Mouse (Mus musculus) heart, embryonic 10.5 days (tissue): ENCODE results near the gene 4930519P11Rik. TPM values are rescaled to one million over a fixed set of nuclear protein-coding genes. Genes with fewer than 3 reads are reported as not detected.

Experiments used
- DNase-seq: peaks from one replicate; pipeline ENCODE4 v3.0.0-alpha.2; 2017; ENCODE audit warnings: low spot score
- H3K27ac ChIP-seq: fragments of 300-500 bp; sonication (generic); 2 replicates; pipeline ENCODE4 v1.5.1; 2016; ENCODE audit warnings: mild to moderate bottlenecking
- H3K27me3 ChIP-seq: fragments of 300-500 bp; sonication (generic); 2 replicates; pipeline ENCODE4 v1.6.1; 2016; ENCODE audit warnings: mild to moderate bottlenecking; ENCODE audit not compliant: poor library complexity, insufficient read depth, severe bottlenecking
- H3K36me3 ChIP-seq: fragments of 300-500 bp; sonication (generic); 2 replicates; pipeline ENCODE4 v1.6.1; 2016; ENCODE audit warnings: mild to moderate bottlenecking, moderate library complexity
- H3K4me1 ChIP-seq: fragments of 300-500 bp; sonication (generic); 2 replicates; pipeline ENCODE4 v1.6.1; 2016; ENCODE audit warnings: mild to moderate bottlenecking
- H3K4me3 ChIP-seq: fragments of 300-500 bp; sonication (generic); 2 replicates; pipeline ENCODE4 v1.5.1; 2016; ENCODE audit warnings: mild to moderate bottlenecking, moderate library complexity
- H3K9me3 ChIP-seq: fragments of 300-500 bp; sonication (generic); 2 replicates; pipeline ENCODE4 v1.6.1; 2016; ENCODE audit warnings: mild to moderate bottlenecking, moderate library complexity
- WGBS: fragments of 180-500 bp; shearing (Covaris S2); methylation state at CpG from one replicate; pipeline ENCODE4 v1.1.7; 2016; 5-methylcytosine and 5-hydroxymethylcytosine counted together
- polyA plus RNA-seq: library from polyadenylated mRNA; unstranded; fragments of >200 nt; fragmentation: Nextera tagmentation; extraction: Ambion mirVana; gene quantifications from 2 replicates; pipeline ENCODE4 v1.2.1, GENCODE M21; 2016

Gene 4930519P11Rik
- polyA plus RNA-seq, 1 experiment from 2014 or later, result 0.69 TPM

- no peaks in the 10 kb centered on the region for H3K36me3 ChIP-seq
- H3K4me3 ChIP-seq, result no peak overlapping the region
- WGBS, result 82% methylated on average over 8 of the region's 8 CpGs
- H3K27me3 ChIP-seq, result 0 out of 2 replicates have a peak, but pooled peaks cover 2% of the 10 kb centered on the region
- no peaks in the 10 kb centered on the region for H3K9me3 ChIP-seq
- DNase-seq, result no peak
- H3K27ac ChIP-seq, result no peak overlapping the region
- peaks cover 29% of the 10 kb centered on the region for H3K4me1 ChIP-seq
Measured at GRCm38 (mm10) chr2:154571976-154572375, 41.3 kb downstream of the 4930519P11Rik start.

GRCm38 (mm10) chr2:154571266-154571665 is 42.0 kb downstream of the 4930519P11Rik start:
- Histone ChIP-seq H3K4me1 (peaks cover 36% of the 10 kb centered on the region), H3K4me3 (no peak overlapping the region), H3K27me3 (no peaks in the 10 kb centered on the region), H3K9me3 (no peaks in the 10 kb centered on the region), H3K36me3 (no peaks in the 10 kb centered on the region), H3K27ac (no peak overlapping the region)
- WGBS, result 71% methylated on average over 4 of the region's 4 CpGs
- no peak for DNase-seq

- Histone ChIP-seq H3K27me3 (no peaks in the 10 kb centered on the region), H3K4me3 (0 out of 2 replicates have a peak overlapping the region, but pooled peaks have one; percentile 85), H3K4me1 (peaks cover 42% of the 10 kb centered on the region), H3K36me3 (no peaks in the 10 kb centered on the region), H3K27ac (no peak overlapping the region), H3K9me3 (no peaks in the 10 kb centered on the region)
- DNase-seq, result no peak
- 65% methylated on average over 4 of the region's 4 CpGs for WGBS
Measured at GRCm38 (mm10) chr2:154570666-154571065, 42.6 kb downstream of the 4930519P11Rik start.

GRCm38 (mm10) chr2:154569836-154570286 is 43.4 kb downstream of the 4930519P11Rik start, which contains the start of gene E2f1:
Gene E2f1, minus strand, starts transcription at chr2:154569892.
- DNase-seq, result peak; percentile 99
- WGBS, result under 1% methylated on average over 42 of the region's 44 CpGs
- Histone ChIP-seq H3K27me3 (no peaks in the 10 kb centered on the region), H3K4me1 (peaks cover 47% of the 10 kb centered on the region), H3K36me3 (no peaks in the 10 kb centered on the region), H3K9me3 (no peaks in the 10 kb centered on the region), H3K4me3 (peak within 1 kb of the TSS; percentile 85), H3K27ac (peak within 1 kb of the TSS; percentile 91)

- H3K4me1 ChIP-seq, result peaks cover 47% of the 10 kb centered on the region
Measured at GRCm38 (mm10) chr2:154569071-154569748, 44.0 kb downstream of the 4930519P11Rik start.

GRCm38 (mm10) chr2:154568329-154569070 is 44.7 kb downstream of the 4930519P11Rik start:
- Histone ChIP-seq H3K27ac (peak overlapping the region; percentile 91), H3K4me1 (peaks cover 47% of the 10 kb centered on the region), H3K36me3 (peaks cover 8% of the 10 kb centered on the region), H3K9me3 (no peaks in the 10 kb centered on the region), H3K27me3 (no peaks in the 10 kb centered on the region), H3K4me3 (peak overlapping the region; percentile 85)
- WGBS, result 24% methylated on average over 10 of the region's 10 CpGs
- DNase-seq, result no peak

More at GRCm38 (mm10) chr2:154569071-154569748, 44.0 kb downstream of the 4930519P11Rik start:
- peak; percentile 89 for DNase-seq
- Histone ChIP-seq H3K36me3 (peaks cover 1% of the 10 kb centered on the region), H3K9me3 (no peaks in the 10 kb centered on the region), H3K27ac (peak overlapping the region; percentile 91), H3K27me3 (no peaks in the 10 kb centered on the region), H3K4me3 (peak overlapping the region; percentile 85)
- WGBS, result under 1% methylated on average over 70 of the region's 70 CpGs

- 74% methylated on average over 2 of the region's 2 CpGs for WGBS
- Histone ChIP-seq H3K9me3 (no peaks in the 10 kb centered on the region), H3K4me1 (peaks cover 47% of the 10 kb centered on the region), H3K27ac (peak overlapping the region; percentile 91; the same call in 1 of the 2 replicates), H3K36me3 (peaks cover 16% of the 10 kb centered on the region), H3K4me3 (peak overlapping the region; percentile 85), H3K27me3 (no peaks in the 10 kb centered on the region)
- no peak for DNase-seq
Measured at GRCm38 (mm10) chr2:154567766-154568165, 45.5 kb downstream of the 4930519P11Rik start.

GRCm38 (mm10) chr2:154566641-154567040 is 46.6 kb downstream of the 4930519P11Rik start:
- peaks cover 25% of the 10 kb centered on the region for H3K36me3 ChIP-seq
- peaks cover 47% of the 10 kb centered on the region for H3K4me1 ChIP-seq
- 68% methylated on average over 8 of the region's 8 CpGs for WGBS
- 0 out of 2 replicates have a peak overlapping the region, but pooled peaks have one; percentile 22 for H3K27ac ChIP-seq
- no peaks in the 10 kb centered on the region for H3K9me3 ChIP-seq
- H3K4me3 ChIP-seq, result no peak overlapping the region
- DNase-seq, result no peak
- H3K27me3 ChIP-seq, result no peaks in the 10 kb centered on the region

GRCm38 (mm10) chr2:154565562-154565961 is 47.7 kb downstream of the 4930519P11Rik start:
- no peaks in the 10 kb centered on the region for H3K27me3 ChIP-seq
- no peak overlapping the region for H3K27ac ChIP-seq
- no peak overlapping the region for H3K4me3 ChIP-seq
- no peaks in the 10 kb centered on the region for H3K9me3 ChIP-seq
- WGBS, result 62% methylated on average over 3 of the region's 3 CpGs
- H3K4me1 ChIP-seq, result peaks cover 45% of the 10 kb centered on the region
- H3K36me3 ChIP-seq, result peaks cover 36% of the 10 kb centered on the region
- DNase-seq, result no peak

- H3K9me3 ChIP-seq, result no peaks in the 10 kb centered on the region
- no peak for DNase-seq
- no peak overlapping the region for H3K27ac ChIP-seq
- no peak overlapping the region for H3K4me3 ChIP-seq
- H3K36me3 ChIP-seq, result peaks cover 44% of the 10 kb centered on the region
- WGBS, result 86% methylated on average over 22 of the region's 22 CpGs
- peaks cover 4% of the 10 kb centered on the region; the same call in 1 of the 2 replicates for H3K27me3 ChIP-seq
- H3K4me1 ChIP-seq, result peaks cover 37% of the 10 kb centered on the region
Measured at GRCm38 (mm10) chr2:154563612-154564170, 49.5 kb downstream of the 4930519P11Rik start.
